Mouse (Mus musculus) thymus, postnatal 14 days (tissue): ENCODE measurements around the gene Treml2.
"Not testable (repeated sequence)": the region's sequence is repeated elsewhere in the genome, so short reads cannot be mapped to it uniquely, and the experiment has no call there.

Source experiments
- DNase-seq: peaks from one replicate; pipeline ENCODE4 v3.0.0; 2021

Treml2 gene

DNA sequence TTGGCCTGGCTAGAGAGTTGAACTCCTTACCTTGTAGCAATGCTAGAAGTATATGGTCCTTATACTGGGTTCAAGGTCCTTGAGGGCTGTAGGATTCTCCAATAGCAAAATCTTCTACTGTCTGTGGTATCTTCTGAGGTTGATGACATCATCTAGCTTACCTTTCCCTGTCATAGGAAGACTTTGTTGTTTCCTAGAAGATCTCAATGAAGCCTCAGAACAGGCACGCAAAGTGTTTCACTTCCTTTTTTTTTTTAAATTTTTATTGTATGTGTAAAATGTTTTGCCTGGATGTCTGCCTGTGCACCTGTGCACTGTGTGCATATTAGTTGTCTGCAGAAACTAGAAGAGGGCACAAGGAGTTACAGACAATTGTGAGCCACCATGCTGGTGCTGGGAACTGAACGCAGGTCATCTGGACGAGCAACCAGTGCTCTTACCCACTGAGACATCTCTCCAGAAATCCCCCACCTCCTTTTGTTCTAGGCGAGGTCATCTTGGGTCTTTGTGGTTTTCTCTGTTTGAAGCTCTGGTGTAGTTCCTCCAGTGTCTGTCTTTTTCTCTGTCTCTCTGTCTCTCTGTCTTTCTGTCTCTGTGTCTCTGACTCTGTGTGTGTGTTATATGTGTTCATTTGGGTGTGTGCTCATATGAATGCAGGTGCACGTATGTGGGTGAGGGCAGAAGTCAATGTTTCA lies 5.7 kb upstream of the Treml2 start:
- no peak for DNase-seq

DNA sequence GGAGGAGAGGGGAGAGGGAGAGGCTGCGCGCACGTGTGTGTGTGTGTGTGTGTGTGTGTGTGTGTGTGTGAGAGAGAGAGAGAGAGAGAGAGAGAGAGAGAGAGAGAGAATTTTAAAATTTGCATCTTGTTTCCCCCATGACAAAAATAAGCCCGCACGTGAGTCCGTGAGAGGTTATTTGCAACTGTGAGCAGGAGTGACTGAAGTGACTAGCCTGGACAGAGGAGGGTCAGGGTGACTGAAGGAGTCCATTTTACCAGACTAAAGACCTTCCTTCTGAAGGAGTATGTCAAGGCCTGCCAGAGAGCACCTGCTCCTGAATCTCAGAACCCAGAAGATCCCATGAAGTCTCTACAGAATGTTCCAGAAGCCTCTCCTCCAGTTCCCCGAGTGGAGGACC lies 458 bp downstream of the Treml2 start:
- peak; percentile 23 for DNase-seq

DNA sequence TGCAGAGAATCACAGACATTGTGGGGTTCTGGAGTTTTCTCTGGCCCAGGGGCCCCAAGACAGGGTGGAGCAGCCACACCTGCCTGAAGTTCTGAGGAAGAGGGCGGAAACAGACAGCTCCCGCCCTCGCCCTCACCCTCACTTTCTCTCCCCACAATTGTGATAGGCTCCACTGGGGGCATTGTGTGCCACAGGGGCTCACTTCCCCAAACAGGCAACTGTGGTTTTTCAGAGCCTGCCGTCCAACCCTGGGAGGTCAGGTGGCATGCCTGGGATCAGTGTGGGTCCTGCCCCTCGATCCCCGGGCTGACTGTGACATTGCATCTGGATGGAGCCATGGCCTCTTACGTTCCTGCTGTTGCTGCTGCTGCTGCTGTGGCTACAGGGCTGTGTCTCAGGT lies 901 bp downstream of the Treml2 start:
- peak; percentile 84 for DNase-seq

DNA sequence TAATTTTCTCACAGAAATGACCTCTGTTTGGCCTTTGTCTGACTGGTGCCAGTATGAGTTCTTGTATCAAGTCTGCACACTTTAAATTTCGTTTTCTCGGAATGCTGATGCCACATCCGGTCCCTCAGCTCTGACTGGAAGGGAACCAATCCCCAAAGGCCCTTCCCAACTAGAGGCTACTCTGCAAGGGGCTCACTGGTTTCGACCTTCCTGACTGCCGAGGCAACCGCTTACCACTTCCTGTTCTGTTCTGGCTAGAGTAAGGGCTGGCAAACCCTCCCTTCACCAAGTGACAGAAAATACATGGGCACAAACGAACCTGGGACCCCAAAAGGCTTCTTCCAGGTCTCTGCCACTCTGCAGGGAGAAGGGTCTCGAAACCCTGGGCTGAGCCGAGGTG lies 1.6 kb downstream of the Treml2 start:
- DNase-seq: peak; percentile 77

DNA sequence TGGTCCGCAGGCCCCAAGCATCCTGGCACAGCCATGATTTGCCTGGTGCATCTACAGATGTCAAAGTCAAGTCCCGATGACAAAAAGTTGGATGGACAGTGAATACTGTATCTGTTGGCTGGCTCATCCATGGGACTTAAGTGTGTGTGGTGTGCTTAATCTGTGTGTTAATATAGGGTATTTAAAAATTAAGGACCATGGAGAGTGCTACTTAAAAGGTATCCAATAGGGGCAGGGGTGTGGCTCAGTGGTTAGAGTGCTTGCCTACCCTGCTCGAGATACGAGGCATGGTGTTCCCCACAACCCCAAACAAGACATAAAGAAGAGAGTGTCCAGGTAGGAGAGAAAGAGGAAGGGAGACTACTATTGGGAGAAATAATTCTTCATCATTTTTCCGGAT lies 2.5 kb downstream of the Treml2 start:
- no peak for DNase-seq

DNA sequence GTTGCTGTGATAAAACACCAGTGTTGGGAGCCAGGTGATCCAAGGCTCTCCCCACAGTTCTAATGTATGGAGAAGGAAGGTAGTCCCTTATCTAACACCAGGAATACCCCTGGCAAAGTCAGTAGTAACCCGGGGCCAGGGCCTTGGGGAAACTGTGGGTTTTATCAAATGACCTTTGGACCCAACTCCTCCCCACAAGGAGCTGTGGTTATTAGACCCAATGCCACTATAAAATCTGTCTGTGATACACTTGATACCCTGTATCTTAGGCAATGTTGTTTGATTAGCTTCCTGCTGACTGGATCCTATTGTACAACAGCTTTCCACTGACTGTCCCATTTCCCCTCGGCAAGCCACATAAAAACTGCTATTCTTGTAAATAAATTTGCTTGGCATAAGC lies 12.8 kb downstream of the Treml2 start:
- no peak for DNase-seq

DNA sequence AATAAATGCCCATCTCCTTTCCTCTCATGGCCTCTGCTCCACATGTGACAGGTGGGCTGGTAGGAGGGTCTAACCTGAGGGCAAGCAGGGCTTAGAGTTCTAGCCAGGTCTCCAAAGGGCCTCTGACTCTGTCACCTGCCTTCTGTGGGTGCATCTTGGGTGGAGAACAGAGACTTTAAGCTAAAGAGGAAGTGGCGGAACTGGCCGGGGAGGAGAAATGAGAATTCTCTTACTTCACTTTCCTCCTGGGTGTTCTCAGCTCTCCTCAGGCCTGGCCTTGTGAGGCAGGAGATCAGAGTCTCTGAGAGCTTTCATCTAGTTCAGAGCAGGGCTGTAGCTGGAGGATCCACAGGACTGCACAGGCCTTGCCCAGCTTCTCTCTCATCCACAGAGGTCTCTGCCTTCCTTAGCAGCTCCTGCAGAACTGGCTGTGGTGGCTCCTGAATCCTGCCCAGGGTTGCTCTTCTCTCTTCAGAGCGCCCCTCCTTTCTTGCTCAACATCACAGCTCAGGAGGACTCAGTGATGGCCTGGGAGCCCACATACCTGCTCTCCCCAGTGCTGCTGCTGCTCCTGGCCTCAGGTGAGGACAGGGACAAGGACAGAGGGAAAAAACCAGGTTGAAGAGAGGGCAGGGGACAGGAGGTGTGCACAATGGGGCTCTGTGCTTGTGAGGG lies 16.7 kb downstream of the Treml2 start, which contains the start of gene B430306N03Rik:
B430306N03Rik (plus strand) TSS at position 237 of the 675 bp plus-strand sequence.
- DNase-seq: not testable (repeated sequence)

DNA sequence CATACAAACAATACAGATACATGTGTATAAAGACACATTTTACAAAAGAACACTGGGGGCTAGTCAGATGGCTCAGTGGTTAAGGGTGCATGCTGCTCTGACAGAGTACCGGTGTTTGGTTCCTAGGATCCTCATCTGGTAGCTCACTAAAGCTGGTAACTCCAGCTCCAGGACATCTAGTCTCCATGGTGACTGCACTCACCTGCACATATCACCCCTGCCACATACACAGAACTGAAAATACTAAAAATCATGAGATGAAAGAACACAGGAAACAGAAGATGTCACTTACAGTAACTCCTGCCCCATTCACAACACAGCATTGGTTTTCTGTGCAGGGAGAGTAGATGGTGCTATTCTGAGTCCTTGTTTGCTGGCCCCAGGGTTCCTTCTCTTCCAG lies 19.4 kb downstream of the Treml2 start:
- DNase-seq: no peak

DNA sequence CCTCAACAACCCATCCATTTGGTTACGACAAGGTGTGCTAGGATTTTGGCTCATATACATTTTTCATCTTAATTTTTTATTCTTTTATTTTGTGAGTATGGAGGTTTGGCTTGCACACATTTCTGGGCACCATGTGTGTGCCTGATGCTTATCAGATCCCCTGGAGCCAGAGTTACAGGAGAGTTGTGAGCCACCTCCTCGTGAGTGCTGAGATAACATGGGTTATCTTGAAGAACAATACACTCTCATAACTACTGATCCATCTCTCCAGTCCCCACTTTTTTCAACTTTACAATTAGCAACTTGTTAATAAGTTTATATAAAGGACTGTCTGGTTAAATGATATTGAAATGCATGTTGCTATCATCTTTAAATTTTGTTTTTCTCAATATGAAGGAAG lies 22.0 kb downstream of the Treml2 start:
- no peak for DNase-seq

DNA sequence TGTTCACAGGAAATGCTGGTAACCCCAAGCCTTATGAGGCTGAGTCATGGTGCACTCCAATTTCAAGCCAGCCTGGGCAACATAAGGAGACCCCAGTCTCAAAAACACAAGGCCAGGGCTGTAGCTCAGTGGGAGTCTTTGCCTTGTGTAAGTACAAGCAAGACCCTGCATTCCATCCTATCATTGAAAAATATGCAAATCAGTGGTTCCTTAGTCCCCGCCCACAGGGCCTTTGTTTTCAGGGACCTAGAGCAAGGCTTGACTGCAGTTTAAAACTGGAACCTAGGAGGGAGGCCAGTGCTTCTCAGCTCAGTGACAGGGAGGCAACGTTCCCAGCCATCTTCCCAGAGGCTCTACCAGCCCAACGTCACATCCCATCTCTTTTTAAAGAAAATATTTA lies 23.9 kb downstream of the Treml2 start:
- peak; percentile 34 for DNase-seq

DNA sequence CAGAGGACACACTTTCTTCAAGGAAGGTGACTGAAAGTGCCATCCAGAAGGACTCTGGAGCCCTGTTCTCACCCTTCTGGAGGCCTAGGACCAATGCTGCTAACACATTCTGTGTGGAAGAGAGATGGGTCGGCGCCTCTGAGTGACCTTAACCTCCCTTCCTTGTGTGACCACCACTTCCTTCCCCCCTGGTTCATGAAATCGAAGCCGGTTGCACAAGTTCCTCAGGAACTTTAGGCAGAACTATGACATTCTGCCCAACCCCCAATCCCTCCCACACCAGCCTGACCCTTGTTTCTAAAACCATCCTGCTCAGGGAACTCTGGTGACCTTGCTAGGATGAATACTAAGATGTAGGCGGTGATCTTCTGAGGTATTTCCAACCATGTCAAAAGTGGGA lies 25.0 kb downstream of the Treml2 start:
- DNase-seq: no peak

DNA sequence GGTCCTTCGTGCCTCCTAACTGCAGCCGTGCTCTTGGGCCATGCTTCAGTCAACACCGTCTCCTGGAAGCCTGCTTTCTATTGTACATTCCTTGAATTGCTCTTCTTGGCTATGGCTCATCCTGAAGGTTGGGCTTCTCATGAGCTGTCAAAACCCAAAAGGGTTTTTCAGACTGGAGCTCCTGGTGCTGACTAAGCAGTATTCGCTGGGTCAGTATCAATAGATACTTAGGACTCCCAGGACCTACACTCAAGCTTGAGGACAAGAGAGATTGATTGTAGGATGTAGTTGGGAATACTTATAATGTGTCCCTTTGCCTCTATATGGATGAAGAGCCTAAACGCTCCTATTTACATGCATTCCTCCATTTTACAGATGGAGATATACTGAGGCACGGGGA lies 25.8 kb downstream of the Treml2 start:
- no peak for DNase-seq

DNA sequence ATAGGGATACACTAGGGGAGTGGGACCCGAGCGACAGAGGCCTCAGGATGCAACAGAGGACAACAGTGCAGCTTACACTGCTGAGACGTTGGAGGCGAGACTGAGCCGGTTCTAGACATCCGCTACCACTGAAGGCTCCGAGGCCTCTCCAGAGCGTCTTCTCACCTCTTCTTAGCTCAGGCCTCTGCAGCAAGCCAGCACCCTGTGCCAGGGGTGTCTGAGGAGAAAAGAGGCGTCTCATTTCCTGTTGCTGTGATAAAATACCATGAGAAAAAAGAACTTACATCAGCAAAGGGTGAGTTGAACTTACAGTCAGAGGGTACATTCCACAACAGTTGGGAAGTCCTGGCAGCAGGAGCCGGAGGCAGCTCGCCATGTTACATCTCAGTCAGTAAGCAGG lies 26.3 kb downstream of the Treml2 start:
- DNase-seq: no peak

DNA sequence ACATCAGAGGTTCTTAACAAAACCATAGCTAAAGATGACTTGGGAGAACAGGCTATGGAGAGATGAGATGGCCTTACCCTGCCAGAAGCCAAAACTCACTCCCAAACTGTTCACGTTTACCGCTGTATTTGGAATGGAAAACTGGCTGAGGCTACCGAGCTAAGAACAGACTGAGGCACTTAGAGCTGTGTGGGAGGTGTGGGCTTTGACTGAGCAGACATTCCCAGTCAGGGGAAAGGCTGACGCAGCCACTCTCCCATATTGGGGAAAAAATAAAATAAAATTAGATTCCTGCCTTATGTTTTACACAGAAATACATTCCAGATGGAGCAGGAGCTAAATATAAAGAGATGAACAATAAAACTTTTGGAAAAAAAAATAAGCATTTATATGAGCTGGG lies 27.4 kb downstream of the Treml2 start:
- DNase-seq: no peak

DNA sequence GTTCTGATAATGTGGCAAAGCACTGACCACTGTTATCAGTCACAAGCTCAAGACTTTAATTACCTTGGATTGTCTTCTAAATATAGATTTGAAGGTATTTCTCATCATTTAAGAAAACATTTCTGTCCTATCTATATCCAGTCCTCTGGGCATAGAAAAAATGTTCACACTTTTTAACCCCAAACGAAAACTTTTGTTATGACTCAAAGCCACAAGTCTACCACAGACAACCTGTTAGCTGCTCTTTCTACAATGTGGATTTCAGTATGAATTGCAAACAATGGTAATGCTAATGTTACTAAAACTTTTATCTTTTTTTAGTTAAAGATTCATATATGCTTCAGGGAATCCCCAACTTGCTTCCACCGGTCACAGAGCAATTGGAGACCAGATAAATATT lies 33.2 kb downstream of the Treml2 start:
- DNase-seq: no peak

DNA sequence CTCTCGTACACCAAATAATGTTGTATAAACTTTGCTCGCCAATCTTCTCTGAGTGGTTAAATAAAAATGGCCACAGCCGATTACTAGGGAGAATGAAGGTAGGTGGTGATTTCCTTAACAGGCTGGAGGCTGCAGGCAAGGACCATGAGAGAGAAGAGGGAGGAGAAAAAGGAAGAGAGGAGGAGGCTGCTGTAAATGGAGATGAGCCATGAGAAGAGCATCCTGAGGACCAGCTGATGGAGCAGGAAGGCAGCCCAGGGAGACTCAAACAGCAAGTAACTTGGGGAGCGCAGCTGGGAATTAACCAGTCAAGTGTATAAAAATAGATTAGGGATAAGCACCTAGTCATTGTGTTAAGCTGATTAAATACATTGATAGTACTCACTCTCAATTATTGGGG lies 34.9 kb downstream of the Treml2 start:
- no peak for DNase-seq

DNA sequence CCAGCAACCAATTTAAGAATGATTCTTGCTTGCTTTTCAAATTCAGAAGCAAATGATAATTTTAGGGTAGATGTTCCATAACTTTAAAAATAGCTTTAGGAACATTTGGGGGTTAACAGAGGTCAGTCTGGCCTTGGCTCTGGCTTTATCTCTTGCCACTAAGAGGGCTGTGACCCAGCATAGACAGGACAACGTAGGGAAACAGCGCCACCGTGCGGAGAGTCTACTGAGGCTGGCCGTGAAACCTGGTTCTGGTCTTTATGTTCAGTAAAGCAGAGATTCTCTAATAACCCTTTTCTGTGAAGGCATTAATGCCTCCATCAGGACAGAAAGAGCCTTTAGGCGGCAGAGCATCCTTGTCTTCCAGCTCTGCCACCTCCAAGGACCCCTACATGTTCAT lies 37.6 kb downstream of the Treml2 start:
- DNase-seq: peak; percentile 86

DNA sequence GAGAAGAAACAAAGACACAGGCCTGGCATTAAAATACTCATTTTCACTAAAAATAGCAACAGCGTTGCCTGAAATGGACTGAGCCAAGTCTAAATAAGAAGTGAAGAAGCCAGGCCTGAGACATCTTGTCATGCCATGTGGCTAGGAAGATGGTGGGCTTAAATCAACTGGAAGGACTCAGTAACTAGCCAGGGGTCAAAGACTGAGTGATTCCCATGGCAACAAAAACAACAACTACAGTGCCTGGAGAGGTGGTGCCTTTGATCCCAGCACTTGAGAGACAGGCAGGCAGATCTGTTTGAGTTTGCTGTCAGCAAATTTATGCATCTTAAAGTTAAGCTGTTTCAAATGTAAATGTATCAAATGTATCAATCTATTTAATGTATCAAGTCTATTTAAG lies 41.0 kb downstream of the Treml2 start:
- no peak for DNase-seq

DNA sequence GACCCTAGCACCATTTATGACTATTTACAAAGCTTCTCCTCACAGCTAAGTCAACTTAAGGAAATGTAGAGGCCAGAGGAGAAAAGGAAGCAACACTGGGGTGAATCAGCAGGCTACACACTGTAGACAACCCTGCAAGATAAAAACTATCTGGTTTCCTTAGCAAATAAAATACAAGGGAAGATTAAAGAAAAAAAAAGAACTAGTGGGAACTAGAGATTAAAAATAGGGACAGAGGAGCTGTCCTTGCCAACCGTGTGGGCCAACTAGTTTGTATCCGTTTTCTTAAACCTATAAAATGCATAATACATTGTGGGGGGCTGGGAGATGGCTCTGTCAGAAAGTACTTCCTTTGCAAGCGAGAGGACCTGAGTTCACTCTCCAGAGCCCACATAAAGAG lies 42.6 kb downstream of the Treml2 start:
- no peak for DNase-seq

DNA sequence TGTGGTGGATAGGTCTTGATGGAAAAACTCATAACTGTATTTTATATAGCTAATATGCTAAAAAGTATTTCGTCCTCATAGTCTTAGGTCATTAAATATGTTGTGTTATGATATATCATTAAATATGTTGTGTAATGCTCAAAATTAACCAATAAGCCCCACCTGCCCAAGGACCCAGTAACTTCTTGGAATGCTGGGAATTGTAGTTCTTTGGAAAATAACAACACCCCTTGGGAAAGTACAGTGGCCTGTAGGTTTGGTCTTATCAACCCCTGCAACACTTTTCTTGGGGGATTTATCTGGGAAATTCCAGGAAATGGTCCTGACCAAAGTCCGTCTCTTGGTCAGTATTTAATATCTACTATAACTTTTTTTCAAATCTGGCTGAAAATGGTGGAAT lies 43.8 kb downstream of the Treml2 start:
- DNase-seq: no peak

DNA sequence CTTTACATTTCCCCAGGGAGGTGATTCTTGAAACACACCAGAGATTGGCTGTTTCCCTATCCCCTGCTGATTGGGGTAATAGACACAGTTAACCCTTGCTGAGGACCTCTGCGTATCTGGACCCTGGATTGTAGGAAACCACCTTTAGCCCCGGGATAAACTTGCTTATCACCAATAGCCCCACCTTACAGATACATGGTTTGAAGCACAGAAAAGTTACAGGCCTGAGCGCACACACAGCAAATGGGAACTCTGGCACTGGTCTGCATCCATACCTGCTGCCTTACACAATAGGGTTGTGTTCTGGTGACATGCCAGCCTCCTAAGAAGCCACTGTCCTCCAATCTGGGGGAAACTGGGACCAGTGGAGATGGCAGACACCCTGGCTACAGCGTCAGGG lies 46.5 kb downstream of the Treml2 start:
- no peak for DNase-seq

DNA sequence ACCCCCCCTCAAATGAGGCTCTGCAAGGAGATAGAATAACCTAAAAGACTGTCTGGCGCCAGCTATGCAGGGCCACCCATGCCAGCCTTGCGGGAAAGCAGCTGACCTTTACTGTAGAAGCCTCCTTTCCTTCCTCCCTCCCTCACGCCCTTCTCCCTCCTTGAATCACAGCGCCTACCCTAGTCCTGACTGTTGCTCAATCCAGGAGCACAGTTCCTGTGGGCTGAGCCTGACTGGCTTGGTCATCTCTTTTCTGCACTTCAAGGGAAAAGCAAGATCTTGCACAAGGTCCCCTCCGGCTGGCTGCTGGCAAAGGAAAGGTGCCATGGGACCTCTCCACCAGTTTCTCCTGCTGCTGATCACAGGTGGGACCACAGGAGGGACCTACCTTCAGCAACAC lies 46.9 kb downstream of the Treml2 start, which contains the start of gene Trem2:
Trem2 (plus strand) TSS at position 171 of the 400 bp plus-strand sequence.
- no peak for DNase-seq

DNA sequence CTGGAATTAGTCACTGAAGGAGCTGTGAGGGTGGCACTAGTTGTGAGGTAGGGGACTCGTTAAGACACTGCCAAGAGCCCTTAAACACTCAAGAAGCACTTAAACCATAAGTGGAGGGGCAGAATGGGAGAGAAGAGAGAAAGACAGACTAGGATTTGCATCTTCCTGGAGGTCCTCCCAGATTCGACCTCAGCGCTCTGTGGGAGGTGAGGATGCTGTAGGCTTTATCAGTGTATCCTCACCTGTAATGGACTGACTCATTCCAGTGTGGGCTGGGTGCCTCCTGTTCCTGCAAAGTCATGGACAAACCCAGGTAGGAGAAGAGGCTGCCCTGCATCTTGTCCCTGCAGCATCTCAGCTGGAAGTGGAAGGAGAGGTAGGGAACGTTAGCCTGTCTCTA lies 47.5 kb downstream of the Treml2 start:
- DNase-seq: no peak

DNA sequence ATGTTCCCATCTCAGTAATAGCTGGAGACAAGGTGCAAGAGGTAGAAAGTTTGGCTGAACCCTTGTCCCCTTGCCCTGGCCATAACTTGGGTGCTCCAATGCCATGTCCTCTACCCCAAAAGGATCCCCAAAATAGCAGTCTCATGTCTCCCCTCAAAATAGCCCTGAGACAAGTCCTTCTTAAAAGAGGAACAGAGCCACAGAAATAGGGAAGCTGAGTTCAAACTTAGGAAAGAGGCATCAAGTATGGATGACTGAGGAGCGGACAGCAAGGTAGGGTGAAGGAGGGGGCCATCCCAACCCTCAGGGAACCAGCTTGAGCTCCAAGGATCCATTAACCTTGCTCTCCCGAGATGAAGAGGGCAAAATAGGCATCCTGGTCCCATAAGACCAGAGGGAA lies 48.0 kb downstream of the Treml2 start:
- no peak for DNase-seq

DNA sequence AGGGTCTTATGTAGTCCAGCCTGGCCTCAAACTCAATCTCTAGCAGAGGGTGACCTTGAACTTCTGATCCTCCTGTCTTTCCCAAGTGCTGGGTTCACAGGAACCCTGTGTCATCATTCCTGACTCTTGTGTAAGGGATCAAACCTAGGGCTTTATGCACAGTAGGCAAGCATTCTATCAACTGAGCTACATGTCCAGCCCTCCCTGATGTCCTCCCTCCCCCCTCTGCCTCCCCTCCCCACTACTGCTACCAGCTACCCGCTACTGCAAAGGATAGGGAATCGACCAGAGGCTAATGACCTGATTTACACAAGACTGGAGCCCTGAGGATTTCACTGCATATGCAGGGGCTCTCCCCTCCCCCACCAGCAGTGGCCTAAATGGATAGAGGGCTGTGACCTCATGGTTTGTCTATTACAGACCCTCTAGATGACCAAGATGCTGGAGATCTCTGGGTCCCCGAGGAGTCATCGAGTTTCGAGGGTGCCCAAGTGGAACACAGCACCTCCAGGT lies 51.4 kb downstream of the Treml2 start:
- DNase-seq: no peak
